Mouse (Mus musculus): ENCODE data around the gene Neurod4. TPM values are rescaled to one million over a fixed set of nuclear protein-coding genes. Genes with fewer than 3 reads are reported as not detected.

Gene Neurod4
- polyA plus RNA-seq, 1 experiment: not detected

DNA sequence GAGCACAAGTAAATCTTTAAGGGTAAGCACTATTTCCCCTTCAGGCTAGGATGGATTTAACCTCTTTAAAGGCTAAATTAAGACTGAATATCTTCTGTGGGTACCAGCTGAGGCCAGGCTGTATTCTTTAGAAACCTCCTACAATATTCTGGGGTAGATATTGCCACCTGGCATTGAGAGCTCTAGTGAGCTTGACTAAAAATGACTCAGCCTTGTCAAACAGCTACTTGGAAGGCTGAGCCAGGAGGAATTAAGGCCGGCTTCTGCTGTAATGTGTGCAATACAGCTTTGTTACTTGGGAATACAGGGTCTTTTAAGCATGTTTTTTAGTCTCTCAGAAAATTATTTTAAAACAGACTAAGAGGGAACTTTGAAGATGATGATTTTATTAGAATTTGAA, 7.2 kb upstream of the Neurod4 start:
- no peak overlapping the region for H3K27ac ChIP-seq (ENCODE audit: insufficient read depth, low read depth, low read length)
- 70% methylated on average over 1 of the region's 1 CpGs for WGBS
- no peak for TF ChIP-seq CTCF (IDR thresholded peaks at IDR 0.05; ENCODE audit: extremely low read depth, insufficient read length, insufficient replicate concordance, low read depth, low read length)
- no peak for TF ChIP-seq POLR2A (IDR thresholded peaks at IDR 0.05; ENCODE audit: low read depth, low read length)
- H3K36me3 ChIP-seq (ENCODE audit: control insufficient read depth, insufficient read depth, low read length): no peaks in the 10 kb centered on the region
- no peak overlapping the region for H3K4me3 ChIP-seq (ENCODE audit: low read depth, low read length)
- H3K27me3 ChIP-seq (ENCODE audit: control insufficient read depth, insufficient read depth, low read length): no peaks in the 10 kb centered on the region
- no peaks in the 10 kb centered on the region for H3K4me1 ChIP-seq (ENCODE audit: control insufficient read depth, insufficient read depth, insufficient read length, low read length)

DNA sequence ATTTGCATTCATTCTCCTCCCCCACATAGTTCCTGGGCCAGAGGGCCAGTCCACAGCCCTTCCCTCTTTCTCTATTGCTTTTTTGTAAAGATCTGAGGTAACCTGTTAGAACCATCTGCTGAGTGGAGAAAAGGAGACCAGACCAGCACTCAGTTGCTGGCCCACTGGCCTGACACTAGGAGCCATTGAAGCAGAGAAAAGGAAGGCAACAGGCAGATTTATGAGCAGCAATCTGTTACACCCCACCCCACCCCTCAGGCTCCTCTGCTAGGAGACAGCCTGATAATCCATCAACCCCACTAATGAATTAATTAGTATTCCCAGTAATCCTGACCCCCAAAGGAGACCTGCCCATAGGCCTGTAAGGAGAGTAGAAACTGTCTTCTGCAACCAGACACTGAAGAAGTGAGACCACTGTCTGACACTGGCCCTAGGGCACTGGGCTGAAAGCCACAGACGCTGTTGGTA, 2.0 kb upstream of the Neurod4 start:
- no peak overlapping the region for H3K27ac ChIP-seq (ENCODE audit: insufficient read depth, low read depth, low read length)
- H3K4me1 ChIP-seq (ENCODE audit: control insufficient read depth, insufficient read depth, insufficient read length, low read length): no peaks in the 10 kb centered on the region
- no peak for TF ChIP-seq CTCF (IDR thresholded peaks at IDR 0.05; ENCODE audit: extremely low read depth, insufficient read length, insufficient replicate concordance, low read depth, low read length)
- no peak for TF ChIP-seq POLR2A (IDR thresholded peaks at IDR 0.05; ENCODE audit: low read depth, low read length)
- 33% methylated on average over 1 of the region's 1 CpGs for WGBS
- no peaks in the 10 kb centered on the region for H3K36me3 ChIP-seq (ENCODE audit: control insufficient read depth, insufficient read depth, low read length)
- H3K4me3 ChIP-seq (ENCODE audit: low read depth, low read length): no peak overlapping the region
- no peaks in the 10 kb centered on the region for H3K27me3 ChIP-seq (ENCODE audit: control insufficient read depth, insufficient read depth, low read length)

DNA sequence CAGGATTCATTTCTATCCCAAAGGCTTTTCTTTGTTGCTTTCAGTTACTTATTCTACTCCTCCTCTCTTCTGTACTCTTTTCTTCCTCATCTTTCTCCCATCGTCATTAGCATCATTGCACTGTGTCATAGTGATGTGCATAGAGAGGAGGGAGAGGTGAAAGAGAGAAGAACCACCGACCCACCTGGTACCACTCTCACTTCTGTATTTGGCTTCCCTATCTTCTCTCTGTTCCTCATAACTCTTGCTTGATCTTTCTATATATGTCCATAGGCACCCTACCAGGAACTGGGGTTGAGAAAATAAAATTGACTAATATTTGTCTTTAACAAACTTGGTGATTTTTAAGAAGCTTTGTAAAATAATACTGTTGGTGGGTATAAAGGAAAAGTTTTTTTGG, 3.5 kb downstream of the Neurod4 start:
- 66% methylated on average over 2 of the region's 2 CpGs for WGBS
- Histone ChIP-seq H3K4me3 (ENCODE audit: low read depth, low read length) (no peak overlapping the region), H3K27ac (ENCODE audit: insufficient read depth, low read depth, low read length) (no peak overlapping the region), H3K4me1 (ENCODE audit: control insufficient read depth, insufficient read depth, insufficient read length, low read length) (no peaks in the 10 kb centered on the region), H3K36me3 (ENCODE audit: control insufficient read depth, insufficient read depth, low read length) (no peaks in the 10 kb centered on the region), H3K27me3 (ENCODE audit: control insufficient read depth, insufficient read depth, low read length) (no peaks in the 10 kb centered on the region)
- TF ChIP-seq POLR2A (IDR thresholded peaks at IDR 0.05; ENCODE audit: low read depth, low read length) (no peak), CTCF (IDR thresholded peaks at IDR 0.05; ENCODE audit: extremely low read depth, insufficient read length, insufficient replicate concordance, low read depth, low read length) (no peak)

DNA sequence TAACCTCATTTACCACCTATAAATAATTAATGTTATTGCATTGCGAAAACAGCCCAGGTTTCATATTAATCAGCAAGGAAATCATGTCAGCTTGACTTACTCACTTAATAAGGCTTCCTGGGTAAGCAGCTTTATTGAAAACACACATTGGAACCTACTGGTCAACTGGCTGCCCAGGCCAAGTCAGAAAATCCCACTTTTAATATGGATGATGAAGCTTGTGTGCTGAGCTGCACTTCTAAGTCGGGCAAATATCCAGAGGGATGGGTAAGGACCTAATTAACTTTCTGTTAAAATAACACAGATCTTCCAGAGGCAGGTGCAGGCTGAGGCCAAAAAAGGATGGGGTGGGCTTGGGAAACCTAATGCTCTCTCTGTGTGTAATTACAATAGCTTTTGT, 4.3 kb downstream of the Neurod4 start:
- 68% methylated on average over 2 of the region's 2 CpGs for WGBS
- Histone ChIP-seq H3K27me3 (ENCODE audit: control insufficient read depth, insufficient read depth, low read length) (no peaks in the 10 kb centered on the region), H3K36me3 (ENCODE audit: control insufficient read depth, insufficient read depth, low read length) (no peaks in the 10 kb centered on the region), H3K4me3 (ENCODE audit: low read depth, low read length) (no peak overlapping the region), H3K27ac (ENCODE audit: insufficient read depth, low read depth, low read length) (no peak overlapping the region), H3K4me1 (ENCODE audit: control insufficient read depth, insufficient read depth, insufficient read length, low read length) (no peaks in the 10 kb centered on the region)
- TF ChIP-seq CTCF (IDR thresholded peaks at IDR 0.05; ENCODE audit: extremely low read depth, insufficient read length, insufficient replicate concordance, low read depth, low read length) (no peak), POLR2A (IDR thresholded peaks at IDR 0.05; ENCODE audit: low read depth, low read length) (no peak)

DNA sequence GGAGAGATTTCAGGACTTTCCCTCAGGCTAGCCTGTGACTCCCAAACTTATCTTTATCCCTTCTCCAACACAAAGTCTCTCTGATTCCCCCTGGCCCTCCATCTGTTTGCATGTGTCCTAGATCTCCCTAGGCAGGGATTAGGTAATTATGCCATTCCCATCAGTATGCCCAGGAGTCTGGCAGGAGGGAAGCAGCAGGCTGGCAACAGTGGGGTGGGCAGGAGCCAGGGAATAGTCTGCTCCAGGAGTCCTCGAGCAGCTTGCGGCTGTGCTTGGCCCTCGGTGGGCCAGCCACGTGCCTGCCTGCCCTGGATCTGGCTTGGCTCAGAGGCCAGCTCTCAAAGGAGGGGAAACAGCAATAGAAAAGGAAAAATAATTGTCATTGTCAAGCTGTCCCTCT, 16.8 kb downstream of the Neurod4 start:
- Histone ChIP-seq H3K36me3 (ENCODE audit: control insufficient read depth, insufficient read depth, low read length) (no peaks in the 10 kb centered on the region), H3K27me3 (ENCODE audit: control insufficient read depth, insufficient read depth, low read length) (no peaks in the 10 kb centered on the region), H3K4me3 (ENCODE audit: low read depth, low read length) (no peak overlapping the region), H3K27ac (ENCODE audit: insufficient read depth, low read depth, low read length) (no peak overlapping the region), H3K4me1 (ENCODE audit: control insufficient read depth, insufficient read depth, insufficient read length, low read length) (no peaks in the 10 kb centered on the region)
- TF ChIP-seq POLR2A (IDR thresholded peaks at IDR 0.05; ENCODE audit: low read depth, low read length) (no peak), CTCF (IDR thresholded peaks at IDR 0.05; ENCODE audit: extremely low read depth, insufficient read length, insufficient replicate concordance, low read depth, low read length) (no peak)
- WGBS: 55% methylated on average over 4 of the region's 4 CpGs

DNA sequence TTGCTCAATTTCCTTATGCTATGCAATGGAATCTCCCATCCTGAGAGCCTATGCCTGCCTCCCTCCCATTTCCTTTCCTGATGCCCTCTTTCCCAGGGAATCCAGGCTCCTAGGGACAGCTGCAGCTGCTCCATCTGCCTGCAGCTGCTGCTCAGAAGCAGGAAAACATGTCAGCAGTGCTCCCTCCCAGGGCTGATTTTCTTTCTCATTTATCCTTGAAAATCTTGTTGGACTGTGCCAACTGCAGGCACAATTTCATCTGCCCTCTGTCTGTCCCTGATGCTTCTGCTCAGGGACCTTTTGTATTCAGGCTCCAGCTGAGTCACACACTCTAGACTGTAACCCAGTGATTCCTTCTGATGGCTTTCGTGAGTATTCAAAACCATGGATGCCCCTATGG, 20.6 kb downstream of the Neurod4 start:
- H3K27ac ChIP-seq (ENCODE audit: insufficient read depth, low read depth, low read length): no peak overlapping the region
- no peaks in the 10 kb centered on the region for H3K36me3 ChIP-seq (ENCODE audit: control insufficient read depth, insufficient read depth, low read length)
- no peak overlapping the region for H3K4me3 ChIP-seq (ENCODE audit: low read depth, low read length)
- no peaks in the 10 kb centered on the region for H3K4me1 ChIP-seq (ENCODE audit: control insufficient read depth, insufficient read depth, insufficient read length, low read length)
- WGBS: 88% methylated on average over 1 of the region's 1 CpGs
- TF ChIP-seq POLR2A (IDR thresholded peaks at IDR 0.05; ENCODE audit: low read depth, low read length) (no peak), CTCF (IDR thresholded peaks at IDR 0.05; ENCODE audit: extremely low read depth, insufficient read length, insufficient replicate concordance, low read depth, low read length) (no peak)
- no peaks in the 10 kb centered on the region for H3K27me3 ChIP-seq (ENCODE audit: control insufficient read depth, insufficient read depth, low read length)

DNA sequence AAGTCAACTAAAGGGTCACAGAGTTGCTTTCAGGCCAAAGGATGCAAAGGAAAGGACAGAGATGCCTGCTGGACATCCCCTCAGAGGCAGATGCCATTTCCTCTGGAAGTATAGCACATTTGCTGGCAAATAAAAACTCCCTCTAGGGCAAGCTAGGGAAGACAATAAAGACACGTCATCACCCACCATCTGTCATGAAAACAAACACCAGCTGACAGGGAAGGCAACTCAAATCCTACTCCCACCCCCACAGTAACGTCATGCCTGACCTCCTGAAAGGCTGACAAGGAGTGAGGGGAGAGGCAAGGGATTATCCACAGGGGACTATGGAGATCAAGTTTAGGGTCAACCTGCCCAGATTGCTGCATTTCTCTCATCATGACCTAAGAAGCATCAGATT, 35.8 kb downstream of the Neurod4 start:
- H3K4me1 ChIP-seq (ENCODE audit: control insufficient read depth, insufficient read depth, insufficient read length, low read length): no peaks in the 10 kb centered on the region
- H3K27me3 ChIP-seq (ENCODE audit: control insufficient read depth, insufficient read depth, low read length): no peaks in the 10 kb centered on the region
- TF ChIP-seq POLR2A (IDR thresholded peaks at IDR 0.05; ENCODE audit: low read depth, low read length): no peak
- TF ChIP-seq CTCF (IDR thresholded peaks at IDR 0.05; ENCODE audit: extremely low read depth, insufficient read length, insufficient replicate concordance, low read depth, low read length): no peak
- no peak overlapping the region for H3K4me3 ChIP-seq (ENCODE audit: low read depth, low read length)
- WGBS: 8% methylated on average over 2 of the region's 2 CpGs
- no peaks in the 10 kb centered on the region for H3K36me3 ChIP-seq (ENCODE audit: control insufficient read depth, insufficient read depth, low read length)
- no peak overlapping the region for H3K27ac ChIP-seq (ENCODE audit: insufficient read depth, low read depth, low read length)
